Mouse (Mus musculus) frontal cortex, adult (tissue): Measurements from ENCODE around the gene Phactr4.
A peak's percentile ranks its signal among the peaks of the same experiment; 100 is the strongest.
"Not testable (repeated sequence)": the region's sequence is repeated elsewhere in the genome, so short reads cannot be mapped to it uniquely, and the experiment has no call there.

ENCODE experiments used
- ATAC-seq: cut with Nextera tagmentation; 2 replicates; pipeline ENCODE4 v1.9.2; 2017; ENCODE audit warnings: mild to moderate bottlenecking, moderate library complexity, mixed read lengths; ENCODE audit not compliant: low TSS enrichment

The Phactr4 gene

GRCm38 (mm10) chr4:132421923-132422782 lies at the start of gene Phactr4:
Gene Phactr4 (minus strand): TSS chr4:132422489.
- peak; percentile 97 for ATAC-seq

GRCm38 (mm10) chr4:132469873-132470272 lies 47.6 kb upstream of the Phactr4 start:
- ATAC-seq, result no peak

- ATAC-seq, result no peak
Measured at GRCm38 (mm10) chr4:132464255-132464613, 41.9 kb upstream of the Phactr4 start.

- ATAC-seq, result peak; percentile 93
Measured at GRCm38 (mm10) chr4:132463430-132464254, 41.4 kb upstream of the Phactr4 start, which contains the start of gene Med18. Gene Med18 (minus strand): TSS chr4:132463921.

GRCm38 (mm10) chr4:132462836-132463235 lies 40.5 kb upstream of the Phactr4 start:
- no peak for ATAC-seq

- no peak for ATAC-seq
Measured at GRCm38 (mm10) chr4:132460225-132460624, 37.9 kb upstream of the Phactr4 start.

- ATAC-seq, result no peak
Measured at GRCm38 (mm10) chr4:132455561-132455960, 33.3 kb upstream of the Phactr4 start.

- no peak for ATAC-seq
Measured at GRCm38 (mm10) chr4:132455146-132455545, 32.9 kb upstream of the Phactr4 start.

GRCm38 (mm10) chr4:132454216-132454615 lies 31.9 kb upstream of the Phactr4 start:
- ATAC-seq, result no peak

- no peak for ATAC-seq
Measured at GRCm38 (mm10) chr4:132449778-132450177, 27.5 kb upstream of the Phactr4 start.

- ATAC-seq, result no peak
Measured at GRCm38 (mm10) chr4:132446105-132446504, 23.8 kb upstream of the Phactr4 start.

- ATAC-seq, result no peak
Measured at GRCm38 (mm10) chr4:132444516-132444915, 22.2 kb upstream of the Phactr4 start.

GRCm38 (mm10) chr4:132437857-132438256 lies 15.6 kb upstream of the Phactr4 start:
- no peak for ATAC-seq

GRCm38 (mm10) chr4:132432717-132433372 lies 10.6 kb upstream of the Phactr4 start:
- ATAC-seq, result no peak

- ATAC-seq, result no peak
Measured at GRCm38 (mm10) chr4:132428022-132428542, 5.8 kb upstream of the Phactr4 start.

GRCm38 (mm10) chr4:132427493-132427892 lies 5.2 kb upstream of the Phactr4 start:
- ATAC-seq, result no peak

- no peak for ATAC-seq
Measured at GRCm38 (mm10) chr4:132426021-132426420, 3.7 kb upstream of the Phactr4 start.

- ATAC-seq, result no peak
Measured at GRCm38 (mm10) chr4:132424765-132425164, 2.5 kb upstream of the Phactr4 start.

- ATAC-seq, result peak; percentile 56; the same call in 1 of the 2 replicates
Measured at GRCm38 (mm10) chr4:132421556-132421922, 750 bp downstream of the Phactr4 start.

GRCm38 (mm10) chr4:132420471-132420870 lies 1.8 kb downstream of the Phactr4 start:
- no peak for ATAC-seq

- ATAC-seq, result no peak
Measured at GRCm38 (mm10) chr4:132415966-132416365, 6.3 kb downstream of the Phactr4 start.

GRCm38 (mm10) chr4:132413257-132413656 lies 9.0 kb downstream of the Phactr4 start:
- not testable (repeated sequence) for ATAC-seq
